Mouse (Mus musculus): ENCODE measurements at regions not wholly inside any gene's neighbourhood (a gene's known extent, or its start where the extent isn't known, plus 50 kb on each side); places are given as distances from the start of the nearest gene placed in this dataset.

GRCm38 (mm10) chr1:165086131-165086530, 74.4 kb downstream of the Tbx19 start:
- no peak for DNase-seq

- DNase-seq = no peak
Observed at GRCm38 (mm10) chr1:165084753-165085152, 75.8 kb downstream of the Tbx19 start.

- DNase-seq = no peak
Observed at GRCm38 (mm10) chr1:165084179-165084578, 76.4 kb downstream of the Tbx19 start.

- no peak for DNase-seq
Observed at GRCm38 (mm10) chr1:165080351-165080750, 80.2 kb downstream of the Tbx19 start.

GRCm38 (mm10) chr1:165077313-165077712, 83.3 kb downstream of the Tbx19 start:
- no peak for DNase-seq

- DNase-seq = no peak
Observed at GRCm38 (mm10) chr1:165075301-165076082, 85.1 kb downstream of the Tbx19 start.

GRCm38 (mm10) chr1:165071831-165072491, 88.6 kb downstream of the Tbx19 start:
- DNase-seq = no peak

GRCm38 (mm10) chr1:165064981-165065380, 95.6 kb downstream of the Tbx19 start:
- DNase-seq = no peak

GRCm38 (mm10) chr1:165062813-165063492, 97.6 kb downstream of the Tbx19 start:
- DNase-seq = no peak

GRCm38 (mm10) chr1:165061420-165061819, 99.2 kb downstream of the Tbx19 start:
- no peak for DNase-seq

GRCm38 (mm10) chr1:165054245-165054644, 106.3 kb downstream of the Tbx19 start:
- DNase-seq = no peak

- DNase-seq = no peak
Observed at GRCm38 (mm10) chr1:165051294-165051693, 109.3 kb downstream of the Tbx19 start.

- no peak for DNase-seq
Observed at GRCm38 (mm10) chr1:165050176-165050575, 110.4 kb downstream of the Tbx19 start.

- peak; percentile 32 for DNase-seq
Observed at GRCm38 (mm10) chr1:165046637-165047036, 111.3 kb upstream of the Xcl1 start.

GRCm38 (mm10) chr1:165046056-165046455, 110.7 kb upstream of the Xcl1 start:
- no peak for DNase-seq

- no peak for DNase-seq
Observed at GRCm38 (mm10) chr1:165043361-165043760, 108.0 kb upstream of the Xcl1 start.

GRCm38 (mm10) chr1:165042105-165042504, 106.8 kb upstream of the Xcl1 start:
- no peak for DNase-seq

- no peak for DNase-seq
Observed at GRCm38 (mm10) chr1:165036631-165037030, 101.3 kb upstream of the Xcl1 start.

GRCm38 (mm10) chr1:165035618-165036017, 100.3 kb upstream of the Xcl1 start:
- DNase-seq = no peak

- DNase-seq = no peak
Observed at GRCm38 (mm10) chr1:165020960-165021563, 85.7 kb upstream of the Xcl1 start.

GRCm38 (mm10) chr1:165018692-165019309, 83.5 kb upstream of the Xcl1 start:
- peak; percentile 40 for DNase-seq

GRCm38 (mm10) chr1:165018236-165018635, 82.9 kb upstream of the Xcl1 start:
- DNase-seq = no peak

GRCm38 (mm10) chr1:165017793-165018192, 82.5 kb upstream of the Xcl1 start:
- no peak for DNase-seq
